Mouse (Mus musculus) liver, embryonic 14.5 days (tissue): ENCODE results near the gene Tmem14c. TPM values are rescaled to one million over a fixed set of nuclear protein-coding genes. Genes with fewer than 3 reads are reported as not detected.

ENCODE experiments used
- ATAC-seq: fragments of 200-750 bp; cut with Nextera tagmentation; 2 replicates; pipeline ENCODE4 v1.8.0; 2017; ENCODE audit warnings: moderate number of reproducible peaks, mild to moderate bottlenecking, moderate library complexity; ENCODE audit not compliant: insufficient read depth
- DNase-seq, 3 experiments: peaks; one replicate each; pipeline ENCODE4 v3.0.0-alpha.2; 2012 to 2013; ENCODE audit warnings: low read depth in 3 of 3, low spot score in 3 of 3
- H3K27ac ChIP-seq: fragments of 300-500 bp; sonication (generic); 2 replicates; pipeline ENCODE4 v1.5.1; 2014; ENCODE audit warnings: moderate library complexity, mild to moderate bottlenecking, control low read depth, inconsistent platforms
- H3K27me3 ChIP-seq: fragments of 300-500 bp; sonication (generic); 2 replicates; pipeline ENCODE4 v1.6.1; 2014; ENCODE audit warnings: mild to moderate bottlenecking, low read length, moderate library complexity; ENCODE audit not compliant: control insufficient read depth, insufficient read depth
- H3K36me3 ChIP-seq: fragments of 300-500 bp; sonication (generic); replicated peaks from 2 replicates; pipeline ENCODE4 v1.6.1; 2014; ENCODE audit warnings: low read depth; ENCODE audit not compliant: control insufficient read depth, insufficient read depth
- H3K4me1 ChIP-seq, 2 experiments: fragments of 200-500 bp in 1 of 2; fragments of 300-500 bp in 1 of 2; sonication (generic) in 1 of 2; replicated peaks; 2 replicates each; pipeline ENCODE4 v1.6.1; 2012 to 2014; ENCODE audit warnings: antibody characterized with exemption in 1 of 2, inconsistent platforms in 1 of 2, low read length in 1 of 2; ENCODE audit not compliant: control insufficient read depth in 2 of 2, insufficient read depth in 2 of 2
- H3K4me2 ChIP-seq: fragments of 300-500 bp; sonication (generic); 2 replicates; pipeline ENCODE4 v1.6.1; 2014; ENCODE audit warnings: low read depth, mild to moderate bottlenecking, control low read depth, moderate library complexity
- H3K4me3 ChIP-seq, 2 experiments: fragments of 200-500 bp in 1 of 2; fragments of 300-500 bp in 1 of 2; sonication (generic) in 1 of 2; 2 replicates each; pipeline ENCODE4 v1.5.1; 2012 to 2014; ENCODE audit warnings: low read depth in 2 of 2, low read length in 2 of 2, mild to moderate bottlenecking in 2 of 2, control low read depth in 1 of 2, inconsistent platforms in 1 of 2, moderate library complexity in 1 of 2; ENCODE audit not compliant: insufficient read depth in 1 of 2
- H3K9ac ChIP-seq: fragments of 300-500 bp; sonication (generic); replicated peaks from 2 replicates; pipeline ENCODE4 v1.6.1; 2014; ENCODE audit warnings: mild to moderate bottlenecking, control low read depth, moderate library complexity
- H3K9me3 ChIP-seq: fragments of 300-500 bp; sonication (generic); 2 replicates; pipeline ENCODE4 v1.6.1; 2016; ENCODE audit warnings: low read length, mixed read lengths; ENCODE audit not compliant: control insufficient read depth
- CTCF ChIP-seq: IDR thresholded peaks from 2 replicates; pipeline ENCODE4 v1.5.1; 2016; ENCODE audit warnings: antibody characterized with exemption, low read depth, control low read depth
- EP300 ChIP-seq: IDR thresholded peaks from 2 replicates; pipeline ENCODE4 v1.6.1; 2016; ENCODE audit warnings: antibody characterized with exemption, low read depth
- WGBS: fragments of 180-500 bp; shearing (Covaris S2); extraction: QIAGEN DNeasy Blood & Tissue Kit; methylation state at CpG from one replicate; pipeline ENCODE4 v1.1.7; 2014; ENCODE audit not compliant: insufficient replicate concordance; 5-methylcytosine and 5-hydroxymethylcytosine counted together
- polyA plus RNA-seq, 2 experiments: library from polyadenylated mRNA; depleted of rRNA in 1 of 2; stranded (reverse) in 1 of 2; unstranded in 1 of 2; fragments of >200 nt; fragmentation: Nextera tagmentation in 1 of 2; extraction: Ambion mirVana in 1 of 2; gene quantifications; 2 replicates each; pipeline versions ENCODE4 v1.2.1 to v1.2.3; 2012 to 2014

Gene Tmem14c
- polyA plus RNA-seq (2012; rRNA removed), result 335 and 364 TPM in 2 replicates
- 866 and 947 TPM in 2 replicates for polyA plus RNA-seq (2014; fragmentation: Nextera tagmentation; extraction: Ambion mirVana)

DNA sequence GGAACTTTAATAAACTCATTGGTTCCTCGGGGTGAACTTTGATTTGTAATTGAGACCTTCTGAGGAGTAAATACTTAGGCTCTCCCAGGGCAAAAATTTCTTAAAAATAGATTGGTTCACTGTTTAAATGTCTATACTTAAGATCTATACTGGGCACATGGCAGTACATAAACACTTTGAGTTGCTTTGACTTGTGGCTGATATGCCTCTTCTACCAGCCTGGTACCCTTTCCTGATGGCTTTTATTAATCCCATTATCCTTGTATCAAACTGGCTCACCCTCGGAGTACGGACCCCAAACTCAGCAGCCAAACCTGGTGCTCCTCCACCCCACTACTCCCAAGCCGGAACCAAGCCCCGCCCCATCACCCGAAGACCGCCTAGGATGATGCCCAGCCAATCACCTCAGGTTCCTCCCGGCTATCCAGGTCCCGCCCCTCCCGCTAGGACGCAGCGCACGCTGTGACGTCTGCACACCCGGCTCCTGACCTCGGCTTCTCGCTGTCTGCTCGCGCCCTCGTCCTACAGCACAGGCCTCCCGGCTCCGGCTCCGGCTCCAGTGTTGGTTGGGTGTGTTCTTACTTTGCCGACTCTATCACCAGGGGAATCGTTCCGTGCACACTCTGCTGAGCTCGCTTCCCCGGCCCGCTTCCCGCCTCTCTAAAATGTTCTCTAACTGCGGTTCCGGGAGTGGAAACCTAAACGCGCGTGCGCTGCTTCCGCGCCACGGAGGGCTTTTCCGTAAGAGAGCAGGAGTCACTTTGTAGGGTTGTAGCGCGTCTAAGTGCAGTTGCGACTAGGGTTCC, at the start of gene Tmem14c:
Gene Tmem14c (plus strand): TSS at position 464 of the 806 bp plus-strand sequence.
- peak; percentile 76 for ATAC-seq
- Histone ChIP-seq H3K36me3 (peaks cover 63% of the 10 kb centered on the region), H3K27me3 (no peaks in the 10 kb centered on the region), H3K4me2 (peak within 1 kb of the TSS; percentile 92), H3K9ac (peak within 1 kb of the TSS; percentile 81), H3K9me3 (no peaks in the 10 kb centered on the region), H3K4me3 (peak within 1 kb of the TSS; percentile 70 to 99), H3K4me1 (peaks cover 19 to 48% of the 10 kb centered on the region in 2 experiments), H3K27ac (peak within 1 kb of the TSS; percentile 93)
- peak; percentile 90 to 91 (median 90) for DNase-seq
- TF ChIP-seq CTCF (no peak; the same call in 1 of the 2 replicates), EP300 (no peak; the same call in 1 of the 2 replicates)
- WGBS, result under 1% methylated on average over 43 of the region's 43 CpGs

DNA sequence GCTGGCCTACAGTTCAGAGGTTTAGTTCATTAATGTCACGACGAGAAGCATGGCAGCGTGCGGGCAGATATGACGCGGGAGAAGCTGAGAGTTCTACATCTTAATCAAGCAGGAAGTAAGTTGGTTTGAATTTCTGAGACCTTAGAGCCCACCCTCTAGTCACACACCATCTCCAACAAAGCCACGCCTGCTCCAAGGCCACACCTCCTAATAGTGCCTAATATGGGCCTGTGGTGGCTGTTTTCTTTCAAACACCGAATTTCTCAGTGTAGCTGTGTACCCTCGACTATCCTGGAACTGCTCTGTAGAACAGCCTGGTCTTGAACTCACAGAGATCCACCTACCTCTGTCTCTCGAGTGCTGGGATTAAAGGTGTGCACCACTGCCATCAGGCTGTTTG, 48.5 kb upstream of the Tmem14c start:
- DNase-seq (no peak), ATAC-seq (no peak)
- Histone ChIP-seq H3K36me3 (no peaks in the 10 kb centered on the region), H3K27me3 (no peaks in the 10 kb centered on the region), H3K9ac (no peak overlapping the region), H3K4me2 (no peak overlapping the region), H3K4me3 (no peak overlapping the region), H3K27ac (no peak overlapping the region), H3K9me3 (no peaks in the 10 kb centered on the region), H3K4me1 (peaks cover 0 to 4% of the 10 kb centered on the region in 2 experiments; a peak in 2 of 4 replicates)
- TF ChIP-seq EP300 (no peak), CTCF (no peak)
- WGBS, result 65% methylated on average over 10 of the region's 10 CpGs

GRCm38 (mm10) chr13:40968564-40968963, 47.5 kb upstream of the Tmem14c start:
- DNase-seq (no peak), ATAC-seq (no peak)
- Histone ChIP-seq H3K4me1 (peaks cover 0 to 4% of the 10 kb centered on the region in 2 experiments; a peak in 2 of 4 replicates), H3K36me3 (no peaks in the 10 kb centered on the region), H3K9ac (no peak overlapping the region), H3K9me3 (no peaks in the 10 kb centered on the region), H3K27me3 (no peaks in the 10 kb centered on the region), H3K27ac (no peak overlapping the region), H3K4me3 (no peak overlapping the region), H3K4me2 (no peak overlapping the region)
- TF ChIP-seq EP300 (no peak), CTCF (no peak)
- WGBS, result 19% methylated on average over 5 of the region's 5 CpGs

- ATAC-seq (no peak), DNase-seq (no peak)
- WGBS, result 64% methylated on average over 4 of the region's 4 CpGs
- Histone ChIP-seq H3K27me3 (no peaks in the 10 kb centered on the region), H3K9ac (no peak overlapping the region), H3K4me2 (no peak overlapping the region), H3K36me3 (no peaks in the 10 kb centered on the region), H3K4me3 (no peak overlapping the region), H3K9me3 (no peaks in the 10 kb centered on the region), H3K4me1 (peaks cover 0 to 4% of the 10 kb centered on the region in 2 experiments; a peak in 2 of 4 replicates), H3K27ac (no peak overlapping the region)
- TF ChIP-seq EP300 (no peak), CTCF (no peak)
These were observed 46.2 kb upstream of the Tmem14c start for GRCm38 (mm10) chr13:40969761-40970390.

DNA sequence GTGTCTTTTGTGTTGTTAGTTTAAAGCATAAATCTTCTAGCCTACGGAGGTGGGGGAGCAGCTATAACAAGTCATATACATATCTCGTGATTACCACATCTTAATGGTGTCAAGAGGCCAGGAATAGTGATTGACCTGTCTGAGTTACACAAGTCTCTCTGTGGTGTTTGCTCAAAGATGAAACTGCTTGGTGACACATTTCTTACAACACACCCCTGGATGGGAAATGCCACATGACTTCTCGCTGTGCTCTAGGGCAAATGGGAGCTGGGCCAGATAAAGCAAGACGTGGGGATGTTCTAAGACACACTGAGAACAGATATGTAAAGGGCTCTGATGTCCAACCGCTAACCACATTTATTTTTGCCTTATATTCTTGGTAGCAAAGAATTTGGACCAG, 44.8 kb upstream of the Tmem14c start:
- WGBS, result 59% methylated on average over 5 of the region's 5 CpGs
- Histone ChIP-seq H3K9ac (no peak overlapping the region), H3K4me2 (no peak overlapping the region), H3K9me3 (no peaks in the 10 kb centered on the region), H3K27me3 (no peaks in the 10 kb centered on the region), H3K4me1 (peaks cover 0 to 4% of the 10 kb centered on the region in 2 experiments; a peak in 2 of 4 replicates), H3K36me3 (no peaks in the 10 kb centered on the region), H3K27ac (no peak overlapping the region), H3K4me3 (no peak overlapping the region)
- no peak for TF ChIP-seq EP300
- no peak for TF ChIP-seq CTCF
- DNase-seq, result no peak
- ATAC-seq, result no peak
